Mouse (Mus musculus): ENCODE measurements around the gene Rab25. TPM values are rescaled to one million over a fixed set of nuclear protein-coding genes. Genes with fewer than 3 reads are reported as not detected.

The Rab25 gene
- polyA plus RNA-seq, 1 experiment = 184 TPM

GRCm38 (mm10) chr3:88526157-88527131, 21.7 kb downstream of the Rab25 start:
- Histone ChIP-seq H3K4me1 (ENCODE audit: control insufficient read depth, insufficient read depth, insufficient read length, low read length) (no peaks in the 10 kb centered on the region), H3K27me3 (ENCODE audit: control insufficient read depth, insufficient read depth, low read length) (no peaks in the 10 kb centered on the region), H3K36me3 (ENCODE audit: control insufficient read depth, insufficient read depth, low read length) (no peaks in the 10 kb centered on the region), H3K27ac (ENCODE audit: insufficient read depth, low read depth, low read length) (no peak overlapping the region), H3K4me3 (ENCODE audit: low read depth, low read length) (no peak overlapping the region)
- WGBS = 37% methylated on average over 17 of the region's 17 CpGs
- TF ChIP-seq CTCF (IDR thresholded peaks at IDR 0.05; ENCODE audit: extremely low read depth, insufficient read length, insufficient replicate concordance, low read depth, low read length) = peak; percentile 99
- TF ChIP-seq POLR2A (IDR thresholded peaks at IDR 0.05; ENCODE audit: low read depth, low read length) = no peak

- TF ChIP-seq CTCF (IDR thresholded peaks at IDR 0.05; ENCODE audit: extremely low read depth, insufficient read length, insufficient replicate concordance, low read depth, low read length) (no peak), POLR2A (IDR thresholded peaks at IDR 0.05; ENCODE audit: low read depth, low read length) (no peak)
- H3K36me3 ChIP-seq (ENCODE audit: control insufficient read depth, insufficient read depth, low read length) = no peaks in the 10 kb centered on the region
- no peaks in the 10 kb centered on the region for H3K4me1 ChIP-seq (ENCODE audit: control insufficient read depth, insufficient read depth, insufficient read length, low read length)
- H3K4me3 ChIP-seq (ENCODE audit: low read depth, low read length) = no peak overlapping the region
- WGBS = 87% methylated on average over 5 of the region's 5 CpGs
- no peaks in the 10 kb centered on the region for H3K27me3 ChIP-seq (ENCODE audit: control insufficient read depth, insufficient read depth, low read length)
- H3K27ac ChIP-seq (ENCODE audit: insufficient read depth, low read depth, low read length) = no peak overlapping the region
These were observed 23.1 kb downstream of the Rab25 start for GRCm38 (mm10) chr3:88525021-88525420.

- TF ChIP-seq POLR2A (IDR thresholded peaks at IDR 0.05; ENCODE audit: low read depth, low read length) (no peak), CTCF (IDR thresholded peaks at IDR 0.05; ENCODE audit: extremely low read depth, insufficient read length, insufficient replicate concordance, low read depth, low read length) (no peak)
- 77% methylated on average over 8 of the region's 8 CpGs for WGBS
- Histone ChIP-seq H3K36me3 (ENCODE audit: control insufficient read depth, insufficient read depth, low read length) (no peaks in the 10 kb centered on the region), H3K27me3 (ENCODE audit: control insufficient read depth, insufficient read depth, low read length) (no peaks in the 10 kb centered on the region), H3K4me3 (ENCODE audit: low read depth, low read length) (no peak overlapping the region), H3K27ac (ENCODE audit: insufficient read depth, low read depth, low read length) (no peak overlapping the region), H3K4me1 (ENCODE audit: control insufficient read depth, insufficient read depth, insufficient read length, low read length) (peaks cover 3% of the 10 kb centered on the region; the same call in 1 of the 2 replicates)
These were observed 25.1 kb downstream of the Rab25 start for GRCm38 (mm10) chr3:88523027-88523426.

- no peak overlapping the region for H3K4me3 ChIP-seq (ENCODE audit: low read depth, low read length)
- H3K36me3 ChIP-seq (ENCODE audit: control insufficient read depth, insufficient read depth, low read length) = no peaks in the 10 kb centered on the region
- WGBS = 26% methylated on average over 9 of the region's 9 CpGs
- H3K27ac ChIP-seq (ENCODE audit: insufficient read depth, low read depth, low read length) = no peak overlapping the region
- no peak for TF ChIP-seq POLR2A (IDR thresholded peaks at IDR 0.05; ENCODE audit: low read depth, low read length)
- peak; percentile 98 for TF ChIP-seq CTCF (IDR thresholded peaks at IDR 0.05; ENCODE audit: extremely low read depth, insufficient read length, insufficient replicate concordance, low read depth, low read length)
- no peaks in the 10 kb centered on the region for H3K27me3 ChIP-seq (ENCODE audit: control insufficient read depth, insufficient read depth, low read length)
- peaks cover 3% of the 10 kb centered on the region; the same call in 1 of the 2 replicates for H3K4me1 ChIP-seq (ENCODE audit: control insufficient read depth, insufficient read depth, insufficient read length, low read length)
These were observed 26.2 kb downstream of the Rab25 start for GRCm38 (mm10) chr3:88521803-88522331.

GRCm38 (mm10) chr3:88521156-88521555, 26.9 kb downstream of the Rab25 start:
- WGBS = 94% methylated on average over 6 of the region's 6 CpGs
- H3K27ac ChIP-seq (ENCODE audit: insufficient read depth, low read depth, low read length) = no peak overlapping the region
- no peak for TF ChIP-seq CTCF (IDR thresholded peaks at IDR 0.05; ENCODE audit: extremely low read depth, insufficient read length, insufficient replicate concordance, low read depth, low read length)
- peaks cover 6% of the 10 kb centered on the region; the same call in 1 of the 2 replicates for H3K4me1 ChIP-seq (ENCODE audit: control insufficient read depth, insufficient read depth, insufficient read length, low read length)
- no peaks in the 10 kb centered on the region for H3K36me3 ChIP-seq (ENCODE audit: control insufficient read depth, insufficient read depth, low read length)
- H3K4me3 ChIP-seq (ENCODE audit: low read depth, low read length) = no peak overlapping the region
- no peaks in the 10 kb centered on the region for H3K27me3 ChIP-seq (ENCODE audit: control insufficient read depth, insufficient read depth, low read length)

- H3K27ac ChIP-seq (ENCODE audit: insufficient read depth, low read depth, low read length) = no peak overlapping the region
- no peak overlapping the region for H3K4me3 ChIP-seq (ENCODE audit: low read depth, low read length)
- H3K36me3 ChIP-seq (ENCODE audit: control insufficient read depth, insufficient read depth, low read length) = no peaks in the 10 kb centered on the region
- WGBS = 82% methylated on average over 2 of the region's 2 CpGs
- TF ChIP-seq POLR2A (IDR thresholded peaks at IDR 0.05; ENCODE audit: low read depth, low read length) (no peak), CTCF (IDR thresholded peaks at IDR 0.05; ENCODE audit: extremely low read depth, insufficient read length, insufficient replicate concordance, low read depth, low read length) (no peak)
- peaks cover 15% of the 10 kb centered on the region; the same call in 1 of the 2 replicates for H3K4me1 ChIP-seq (ENCODE audit: control insufficient read depth, insufficient read depth, insufficient read length, low read length)
- H3K27me3 ChIP-seq (ENCODE audit: control insufficient read depth, insufficient read depth, low read length) = no peaks in the 10 kb centered on the region
These were observed 28.0 kb downstream of the Rab25 start for GRCm38 (mm10) chr3:88520078-88520477.

- Histone ChIP-seq H3K4me3 (ENCODE audit: low read depth, low read length) (no peak overlapping the region), H3K36me3 (ENCODE audit: control insufficient read depth, insufficient read depth, low read length) (no peaks in the 10 kb centered on the region), H3K27me3 (ENCODE audit: control insufficient read depth, insufficient read depth, low read length) (no peaks in the 10 kb centered on the region), H3K27ac (ENCODE audit: insufficient read depth, low read depth, low read length) (no peak overlapping the region), H3K4me1 (ENCODE audit: control insufficient read depth, insufficient read depth, insufficient read length, low read length) (peaks cover 30% of the 10 kb centered on the region)
- TF ChIP-seq POLR2A (IDR thresholded peaks at IDR 0.05; ENCODE audit: low read depth, low read length) (no peak), CTCF (IDR thresholded peaks at IDR 0.05; ENCODE audit: extremely low read depth, insufficient read length, insufficient replicate concordance, low read depth, low read length) (no peak)
- 79% methylated on average over 4 of the region's 4 CpGs for WGBS
These were observed 29.7 kb downstream of the Rab25 start for GRCm38 (mm10) chr3:88518411-88518810.
